Mouse (Mus musculus) E14TG2a.4 (cell line): ENCODE data around the gene Gm20388.

Experiments used
- H3K27me3 ChIP-seq: 2 replicates; pipeline ENCODE4 v1.6.1; 2014; ENCODE audit warnings: low read length, control low read depth; ENCODE audit not compliant: insufficient read depth
- H3K36me3 ChIP-seq: 2 replicates; pipeline ENCODE4 v1.6.1; 2014; ENCODE audit warnings: low read length, control low read depth; ENCODE audit not compliant: insufficient read depth
- H3K4me1 ChIP-seq: replicated peaks from 2 replicates; pipeline ENCODE4 v1.6.1; 2014; ENCODE audit warnings: low read depth, low read length, control low read depth
- H3K4me3 ChIP-seq: replicated peaks from 2 replicates; pipeline ENCODE4 v1.5.1; 2014; ENCODE audit warnings: mild to moderate bottlenecking, low read length
- H3K9me3 ChIP-seq: 2 replicates; pipeline ENCODE4 v1.6.1; 2014; ENCODE audit warnings: low read length, control low read depth
- CTCF ChIP-seq: conservative IDR thresholded peaks from 2 replicates; pipeline ENCODE4 v1.5.1; 2014; ENCODE audit warnings: low read length
- NANOG ChIP-seq: IDR thresholded peaks from 2 replicates; pipeline ENCODE4 v1.6.1; 2014; ENCODE audit warnings: borderline replicate concordance, low read length, mixed read lengths
- POU5F1 ChIP-seq: IDR thresholded peaks from 2 replicates; pipeline ENCODE4 v1.6.1; 2014; ENCODE audit warnings: low read length, borderline replicate concordance

The Gm20388 gene

GRCm38 (mm10) chr8:121685419-121685818 is 1774.8 kb downstream of the Gm20388 start:
- H3K4me3 ChIP-seq = no peak overlapping the region
- H3K4me1 ChIP-seq = peaks cover 49% of the 10 kb centered on the region
- no peaks in the 10 kb centered on the region for H3K9me3 ChIP-seq
- no peaks in the 10 kb centered on the region for H3K27me3 ChIP-seq
- H3K36me3 ChIP-seq = no peaks in the 10 kb centered on the region
- peak; percentile 63 for TF ChIP-seq CTCF
- TF ChIP-seq POU5F1 = no peak

DNA sequence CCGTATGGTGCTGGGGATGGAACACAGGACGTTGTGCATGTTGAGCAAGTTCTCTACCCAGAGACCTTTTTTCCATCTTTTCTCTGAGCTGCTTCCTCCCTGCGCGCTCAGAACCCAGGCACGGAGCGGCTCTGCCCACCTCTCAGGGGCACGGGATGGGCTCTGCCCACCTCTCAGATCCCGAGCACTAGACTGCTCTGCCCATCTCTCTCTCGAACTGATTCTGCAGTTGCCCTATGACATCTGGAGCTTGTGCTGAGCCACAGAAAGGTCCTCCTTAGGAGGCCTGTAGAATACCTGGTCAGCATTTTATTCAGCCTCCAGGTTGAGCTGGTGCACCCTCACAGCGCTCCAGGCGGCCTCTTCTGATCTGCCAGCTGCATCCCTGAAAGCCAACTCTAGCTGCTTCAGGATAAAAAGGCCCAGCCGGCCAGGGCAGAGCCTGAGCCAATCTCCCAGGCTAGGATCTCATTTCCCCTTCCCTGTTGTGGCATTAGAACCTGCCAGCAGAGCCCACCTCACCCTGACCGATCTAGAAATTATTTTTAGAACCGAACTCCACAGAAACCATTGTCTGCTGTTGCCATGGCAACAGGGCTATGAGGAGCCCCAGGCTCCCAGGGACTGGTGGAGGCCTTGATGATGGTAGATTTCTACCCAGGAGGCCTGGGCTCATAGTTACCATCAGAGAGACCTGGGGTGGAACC is 1777.0 kb downstream of the Gm20388 start:
- TF ChIP-seq NANOG = no peak
- TF ChIP-seq CTCF = no peak
- TF ChIP-seq POU5F1 = no peak
- Histone ChIP-seq H3K27me3 (no peaks in the 10 kb centered on the region), H3K9me3 (peaks cover 4% of the 10 kb centered on the region; the same call in 1 of the 2 replicates), H3K4me3 (0 out of 2 replicates have a peak overlapping the region, but pooled peaks have one; percentile 4), H3K36me3 (no peaks in the 10 kb centered on the region), H3K4me1 (peaks cover 47% of the 10 kb centered on the region)

- H3K4me1 ChIP-seq = peaks cover 51% of the 10 kb centered on the region
- TF ChIP-seq CTCF (no peak), NANOG (no peak)
- peaks cover 4% of the 10 kb centered on the region; the same call in 1 of the 2 replicates for H3K9me3 ChIP-seq
- H3K36me3 ChIP-seq = no peaks in the 10 kb centered on the region
- no peaks in the 10 kb centered on the region for H3K27me3 ChIP-seq
- H3K4me3 ChIP-seq = no peak overlapping the region
Observed at GRCm38 (mm10) chr8:121688496-121688895, 1777.9 kb downstream of the Gm20388 start.

DNA sequence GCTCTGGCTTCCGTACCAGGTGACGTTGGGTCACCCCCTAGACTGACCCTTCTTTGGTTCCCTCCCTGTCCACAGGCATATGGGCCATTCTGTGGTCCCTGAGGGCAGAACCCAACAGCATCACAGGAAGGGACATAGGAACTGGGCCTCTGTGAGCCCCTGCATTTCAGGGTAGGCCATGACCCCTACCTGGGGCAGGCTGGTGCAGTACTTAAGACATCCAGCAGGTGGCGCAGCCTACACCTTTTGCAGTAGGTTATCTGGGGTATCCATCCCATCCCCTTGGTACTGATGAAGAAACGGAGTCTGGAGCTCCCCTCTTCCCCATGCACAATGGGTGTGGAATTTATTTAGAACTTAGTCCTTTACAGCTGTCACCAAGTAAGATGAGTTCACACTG is 1783.8 kb downstream of the Gm20388 start:
- Histone ChIP-seq H3K36me3 (no peaks in the 10 kb centered on the region), H3K4me3 (0 out of 2 replicates have a peak overlapping the region, but pooled peaks have one; percentile 60), H3K9me3 (peaks cover 4% of the 10 kb centered on the region; the same call in 1 of the 2 replicates), H3K4me1 (peaks cover 41% of the 10 kb centered on the region), H3K27me3 (peaks cover under 1% of the 10 kb centered on the region; the same call in 1 of the 2 replicates)
- TF ChIP-seq CTCF (peak; percentile 99), POU5F1 (no peak)

DNA sequence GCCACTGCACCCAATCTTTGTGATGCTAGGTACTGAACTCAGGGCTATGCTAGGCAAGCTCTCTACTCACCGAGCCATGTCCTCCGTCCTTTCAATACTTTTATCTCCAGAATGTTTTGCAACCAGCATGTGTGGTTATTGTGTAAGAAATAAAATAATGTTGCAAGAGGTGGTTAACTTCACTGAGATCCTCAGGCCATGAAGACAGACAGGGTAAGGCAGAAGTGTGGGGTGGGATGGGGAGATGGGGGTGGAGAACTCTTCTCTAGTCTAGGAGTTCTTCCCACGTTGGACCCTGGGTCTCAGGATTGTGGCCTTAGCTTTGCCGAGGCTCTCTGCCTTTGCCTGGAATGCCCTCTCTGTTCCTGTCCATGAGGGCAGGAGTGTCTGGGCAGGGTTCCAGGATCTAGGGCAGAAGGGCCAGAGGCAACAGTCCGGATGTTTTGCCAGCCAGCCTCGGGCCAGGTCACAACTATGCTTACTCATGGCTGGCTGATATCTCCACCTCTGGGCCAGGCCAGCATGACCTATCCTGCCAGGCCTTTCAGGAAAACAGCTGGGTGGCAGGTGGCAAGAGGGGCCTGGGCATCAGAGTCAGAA is 1785.0 kb downstream of the Gm20388 start:
- H3K4me1 ChIP-seq = peaks cover 46% of the 10 kb centered on the region

GRCm38 (mm10) chr8:121697735-121698614 is 1787.3 kb downstream of the Gm20388 start:
- H3K9me3 ChIP-seq = no peaks in the 10 kb centered on the region
- TF ChIP-seq POU5F1 = no peak
- no peaks in the 10 kb centered on the region for H3K36me3 ChIP-seq
- peaks cover 47% of the 10 kb centered on the region for H3K4me1 ChIP-seq
- peak overlapping the region; percentile 43 for H3K4me3 ChIP-seq
- peaks cover 7% of the 10 kb centered on the region for H3K27me3 ChIP-seq

More for the DNA sequence above, 1785.0 kb downstream of the Gm20388 start:
- peaks cover 4% of the 10 kb centered on the region; the same call in 1 of the 2 replicates for H3K9me3 ChIP-seq
- no peaks in the 10 kb centered on the region for H3K36me3 ChIP-seq
- TF ChIP-seq NANOG (no peak), CTCF (no peak), POU5F1 (no peak)
- H3K4me3 ChIP-seq = no peak overlapping the region
- H3K27me3 ChIP-seq = peaks cover 7% of the 10 kb centered on the region

DNA sequence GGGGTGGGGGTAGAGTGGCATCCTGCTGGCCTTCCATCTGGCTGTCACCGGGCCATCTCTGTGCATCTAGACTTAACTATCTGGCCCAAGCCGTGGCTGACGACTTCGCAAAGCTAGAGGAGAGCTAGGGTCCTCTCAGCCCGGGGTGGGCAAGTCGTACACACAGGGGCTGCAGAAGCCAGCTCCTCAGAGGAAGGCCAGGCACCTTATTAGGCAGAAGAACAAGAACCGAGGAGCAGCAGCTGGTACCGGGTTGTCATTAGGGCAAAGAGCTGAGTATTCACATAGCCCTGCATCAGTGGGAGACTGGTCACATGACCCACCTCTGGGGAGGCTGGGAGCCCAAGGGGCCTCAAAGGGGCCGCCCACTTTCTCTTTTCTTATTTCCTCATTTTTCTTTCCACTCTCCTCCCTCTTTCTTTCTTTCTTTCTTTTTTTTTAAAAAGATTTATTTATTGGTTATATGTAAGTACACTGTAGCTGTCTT is 1788.0 kb downstream of the Gm20388 start:
- Histone ChIP-seq H3K9me3 (no peaks in the 10 kb centered on the region), H3K4me3 (peak overlapping the region; percentile 43), H3K4me1 (peaks cover 42% of the 10 kb centered on the region), H3K27me3 (peaks cover 7% of the 10 kb centered on the region), H3K36me3 (no peaks in the 10 kb centered on the region)
- TF ChIP-seq NANOG (no peak), POU5F1 (no peak), CTCF (no peak)

GRCm38 (mm10) chr8:121699936-121700335 is 1789.3 kb downstream of the Gm20388 start:
- no peaks in the 10 kb centered on the region for H3K36me3 ChIP-seq
- H3K4me1 ChIP-seq = peaks cover 34% of the 10 kb centered on the region
- TF ChIP-seq NANOG = no peak
- TF ChIP-seq CTCF = no peak
- TF ChIP-seq POU5F1 = no peak
- H3K9me3 ChIP-seq = no peaks in the 10 kb centered on the region
- no peak overlapping the region for H3K4me3 ChIP-seq
- peaks cover 11% of the 10 kb centered on the region for H3K27me3 ChIP-seq
